Comparison of ENCODE assay signal across 8 mouse cellular contexts in genomic region chr7:43490182-43490584, GRCm38 (mm10). TPM values are rescaled to one million over a fixed set of nuclear protein-coding genes. Genes with fewer than 3 reads are reported as not detected.
A peak's percentile ranks its signal among the peaks of the same experiment; 100 is the strongest.
DNase-seq lines count a peak whose midpoint lies in the region; ATAC-seq and TF ChIP-seq lines count a peak whose summit lies in the region.

No protein-coding gene starts in this region.

- H3K27me3 ChIP-seq in liver, postnatal 0 days (ENCODE audit: insufficient read depth, low read length) = peaks cover 23% of the 10 kb centered on the region
- peaks cover 16% of the 10 kb centered on the region; the same call in 1 of the 2 replicates for H3K27me3 ChIP-seq in stomach, embryonic 15.5 days (replicated peaks)

- H3K4me1 ChIP-seq in liver, postnatal 0 days (ENCODE audit: insufficient read depth) = no peaks in the 10 kb centered on the region
- 0 out of 2 replicates have a peak, but pooled peaks cover 3% of the 10 kb centered on the region for H3K4me1 ChIP-seq in stomach, embryonic 15.5 days

- no peak overlapping the region for H3K27ac ChIP-seq in liver, postnatal 0 days (ENCODE audit: low read depth)
- no peak overlapping the region for H3K27ac ChIP-seq in stomach, embryonic 15.5 days

- H3K9me3 ChIP-seq in liver, postnatal 0 days (ENCODE audit: low read length) = no peaks in the 10 kb centered on the region
- H3K9me3 ChIP-seq in stomach, embryonic 15.5 days = no peaks in the 10 kb centered on the region

- H3K4me3 ChIP-seq in liver, postnatal 0 days (ENCODE audit: low read depth, low read length) = 0 out of 2 replicates have a peak overlapping the region, but pooled peaks have one; percentile 2
- peak overlapping the region; percentile 46 for H3K4me3 ChIP-seq in stomach, embryonic 15.5 days (replicated peaks)

- H3K4me2 ChIP-seq in liver, postnatal 0 days (ENCODE audit: low read depth, low read length) = 0 out of 2 replicates have a peak overlapping the region, but pooled peaks have one; percentile 35
- H3K4me2 ChIP-seq in stomach, embryonic 15.5 days = peak overlapping the region; percentile 67

- WGBS in liver, postnatal 0 days (ENCODE audit: insufficient replicate concordance) = 8% methylated on average over 10 of the region's 13 CpGs
- 0% methylated on average over 7 of the region's 13 CpGs for whole genome bisulfite sequencing in stomach, embryonic 15.5 days

- DNase-seq in thymus, postnatal 4 days = peak; percentile 18
- DNase-seq in thymus, adult 18-20 months = no peak
- DNase-seq in embryo, embryonic 10 days (ENCODE audit: low spot score) = peak; percentile 69
- DNase-seq in gastrocnemius, postnatal 14 days = peak; percentile 62
- DNase-seq in kidney, postnatal 14 days = peak; percentile 45
- DNase-seq in liver, postnatal 0 days = no peak

- TF ChIP-seq EP300 in liver, postnatal 0 days (IDR thresholded peaks at IDR 0.05; ENCODE audit: low read depth) = no peak

- H3K9ac ChIP-seq in liver, postnatal 0 days (replicated peaks) = no peak overlapping the region
- H3K9ac ChIP-seq in stomach, embryonic 15.5 days = no peak overlapping the region

- ATAC-seq in liver, postnatal 0 days = no peak
- peak; percentile 81; the same call in 1 of the 2 replicates for ATAC-seq in stomach, embryonic 15.5 days (ENCODE audit: insufficient read depth, low FRiP score, low read depth)
- no peak for ATAC-seq in erythroblast, adult 5-6 weeks (replicated peaks; ENCODE audit: low FRiP score, poor library complexity, severe bottlenecking)

- intact Hi-C loops in gastrocnemius, postnatal 14 days (cut with DNase I; ENCODE audit: low total_unique reads) = no loop called here

- TF ChIP-seq CTCF in liver, postnatal 0 days (IDR thresholded peaks at IDR 0.05; ENCODE audit: low read depth) = no peak

- H3K36me3 ChIP-seq in liver, postnatal 0 days (replicated peaks; ENCODE audit: insufficient read depth, low read length) = no peaks in the 10 kb centered on the region
- no peaks in the 10 kb centered on the region for H3K36me3 ChIP-seq in stomach, embryonic 15.5 days

RNA-seq across cellular contexts. Expression of gene Iglon5, which starts 0.3 kb away (rescaled TPM):
- total RNA-seq in gastrocnemius, postnatal 14 days (2021) = under 1 TPM; 0.27 to 0.70 TPM
- polyA plus RNA-seq in liver, postnatal 0 days (2015; fragmentation: Nextera tagmentation; extraction: Ambion mirVana) = not detected in 2 replicates
- polyA plus RNA-seq in stomach, embryonic 15.5 days (2015; fragmentation: Nextera tagmentation; extraction: Ambion mirVana) = 0.49 and 0.55 TPM in 2 replicates
- total RNA-seq in erythroblast, adult 5-6 weeks (2015; ENCODE audit: low replicate concordance) = not detected in 2 replicates
- not detected in 2 replicates for total RNA-seq in erythroblast, adult 5-6 weeks (2017; ENCODE audit: low replicate concordance)

RNA-seq across cellular contexts. Expression of gene 4931406B18Rik, which starts 15.6 kb away (rescaled TPM):
- total RNA-seq in gastrocnemius, postnatal 14 days (2021) = not detected
- polyA plus RNA-seq in liver, postnatal 0 days (2015; fragmentation: Nextera tagmentation; extraction: Ambion mirVana) = not detected in 2 replicates
- polyA plus RNA-seq in stomach, embryonic 15.5 days (2015; fragmentation: Nextera tagmentation; extraction: Ambion mirVana) = not detected in 2 replicates
- not detected in 2 replicates for total RNA-seq in erythroblast, adult 5-6 weeks (2015; ENCODE audit: low replicate concordance)
- not detected in 2 replicates for total RNA-seq in erythroblast, adult 5-6 weeks (2017; ENCODE audit: low replicate concordance)

RNA-seq across cellular contexts. Expression of gene Vsig10l, which starts 27.2 kb away (rescaled TPM):
- total RNA-seq in gastrocnemius, postnatal 14 days (2021) = 1 to 10 TPM; 1.4 to 1.8 TPM
- 0.70 and 1.4 TPM in 2 replicates for polyA plus RNA-seq in liver, postnatal 0 days (2015; fragmentation: Nextera tagmentation; extraction: Ambion mirVana)
- 6.0 and 7.7 TPM in 2 replicates for polyA plus RNA-seq in stomach, embryonic 15.5 days (2015; fragmentation: Nextera tagmentation; extraction: Ambion mirVana)
- 2.5 and 3.7 TPM in 2 replicates for total RNA-seq in erythroblast, adult 5-6 weeks (2015; ENCODE audit: low replicate concordance)
- total RNA-seq in erythroblast, adult 5-6 weeks (2017; ENCODE audit: low replicate concordance) = 1.3 and 1.4 TPM in 2 replicates

RNA-seq across cellular contexts. Expression of gene Gm45233, which starts 46.3 kb away (rescaled TPM):
- under 1 TPM in 1 of 2 experiments, not detected in 1; 0.80 TPM for total RNA-seq in gastrocnemius, postnatal 14 days (2021)
- polyA plus RNA-seq in liver, postnatal 0 days (2015; fragmentation: Nextera tagmentation; extraction: Ambion mirVana) = 0.25 TPM in 1 of 2 replicates, not detected in the other
- polyA plus RNA-seq in stomach, embryonic 15.5 days (2015; fragmentation: Nextera tagmentation; extraction: Ambion mirVana) = 0.96 and 1.1 TPM in 2 replicates
- total RNA-seq in erythroblast, adult 5-6 weeks (2015; ENCODE audit: low replicate concordance) = not detected in 2 replicates
- total RNA-seq in erythroblast, adult 5-6 weeks (2017; ENCODE audit: low replicate concordance) = not detected in 2 replicates

RNA-seq across cellular contexts. Expression of gene Etfb, which starts 46.3 kb away (rescaled TPM):
- 100 to 1,000 TPM; 341 to 442 TPM for total RNA-seq in gastrocnemius, postnatal 14 days (2021)
- polyA plus RNA-seq in liver, postnatal 0 days (2015; fragmentation: Nextera tagmentation; extraction: Ambion mirVana) = 759 and 760 TPM in 2 replicates
- polyA plus RNA-seq in stomach, embryonic 15.5 days (2015; fragmentation: Nextera tagmentation; extraction: Ambion mirVana) = 353 and 355 TPM in 2 replicates
- total RNA-seq in erythroblast, adult 5-6 weeks (2015; ENCODE audit: low replicate concordance) = 38.8 and 72.3 TPM in 2 replicates
- total RNA-seq in erythroblast, adult 5-6 weeks (2017; ENCODE audit: low replicate concordance) = 73.2 and 98.0 TPM in 2 replicates

Comparison
In these comparisons a context has a peak if more than half of its experiments do, and no peak if none do; other contexts are left out.
1. DNase-seq: peak in thymus, postnatal 4 days (single experiment), embryo, embryonic 10 days (single experiment), gastrocnemius, postnatal 14 days (single experiment) and kidney, postnatal 14 days (single experiment); none in thymus, adult 18-20 months (0 of 2) and liver, postnatal 0 days (single experiment).